Mouse (Mus musculus): ENCODE measurements around the gene Mgat1. TPM values are rescaled to one million over a fixed set of nuclear protein-coding genes. Genes with fewer than 3 reads are reported as not detected.
"Not testable (repeated sequence)": the region's sequence is repeated elsewhere in the genome, so short reads cannot be mapped to it uniquely, and the experiment has no call there.

The Mgat1 gene
- total RNA-seq, 2 experiments from 2014 or later, result 64.7 to 66.9 TPM

GRCm38 (mm10) chr11:49260598-49261312 is 16.8 kb downstream of the Mgat1 start:
- intact Hi-C loops (cut with DNase I), result no loop called here
- DNase-seq, result peak; percentile 61 to 65

DNA sequence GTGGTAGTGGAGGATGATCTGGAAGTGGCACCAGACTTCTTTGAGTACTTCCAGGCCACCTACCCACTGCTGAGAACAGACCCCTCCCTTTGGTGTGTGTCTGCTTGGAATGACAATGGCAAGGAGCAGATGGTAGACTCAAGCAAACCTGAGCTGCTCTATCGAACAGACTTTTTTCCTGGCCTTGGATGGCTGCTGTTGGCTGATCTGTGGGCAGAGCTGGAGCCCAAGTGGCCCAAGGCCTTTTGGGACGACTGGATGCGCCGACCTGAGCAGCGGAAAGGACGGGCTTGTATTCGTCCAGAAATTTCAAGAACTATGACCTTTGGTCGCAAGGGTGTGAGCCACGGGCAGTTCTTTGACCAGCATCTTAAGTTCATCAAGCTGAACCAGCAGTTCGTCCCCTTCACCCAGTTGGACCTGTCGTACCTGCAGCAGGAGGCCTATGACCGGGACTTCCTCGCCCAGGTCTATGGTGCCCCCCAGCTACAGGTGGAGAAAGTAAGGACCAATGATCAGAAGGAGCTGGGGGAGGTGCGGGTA is 17.4 kb downstream of the Mgat1 start:
- intact Hi-C loops (cut with DNase I), result no loop called here
- DNase-seq, result no peak

DNA sequence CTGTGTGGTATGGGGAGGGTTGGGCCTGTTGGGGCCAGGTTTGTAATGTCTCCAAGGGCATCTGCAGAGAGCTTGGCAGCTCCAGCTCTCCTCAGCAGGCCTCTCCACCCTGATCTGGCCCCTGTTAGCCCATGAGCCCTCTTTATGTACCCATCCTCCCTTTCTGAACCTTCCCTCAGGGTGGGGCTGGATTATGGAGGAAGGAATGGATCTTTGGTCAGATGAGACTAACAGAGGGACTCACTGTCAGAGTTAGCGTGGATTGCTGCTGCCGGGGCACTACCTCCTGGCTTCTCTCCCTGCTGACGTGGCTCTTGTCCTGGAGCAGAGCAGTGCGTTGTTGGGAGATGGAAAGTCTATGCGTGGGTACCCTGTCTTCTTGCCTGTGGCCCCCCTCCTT is 18.3 kb downstream of the Mgat1 start:
- DNase-seq, result no peak
- intact Hi-C loops (cut with DNase I), result no loop called here

DNA sequence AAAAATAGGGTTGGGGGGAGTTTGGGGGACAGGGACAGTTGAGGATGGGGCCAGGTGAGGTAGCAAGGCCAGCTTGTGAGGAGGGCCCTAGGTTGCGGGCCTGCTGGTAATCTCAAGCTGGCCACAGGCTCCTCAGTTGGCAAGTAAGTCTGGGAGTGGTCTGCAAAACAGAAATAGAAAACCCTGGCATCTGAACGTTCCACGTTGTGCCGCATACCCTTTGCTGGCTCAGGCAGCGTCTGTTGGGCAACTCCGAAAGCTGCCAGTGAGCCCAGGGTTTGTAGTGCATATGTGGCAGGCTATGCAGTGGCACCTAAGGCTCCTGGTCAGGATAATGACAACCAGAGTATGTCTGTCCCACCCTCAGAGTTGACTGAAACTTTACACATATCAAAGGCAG is 19.2 kb downstream of the Mgat1 start:
- intact Hi-C loops (cut with DNase I), result no loop called here
- no peak for DNase-seq

DNA sequence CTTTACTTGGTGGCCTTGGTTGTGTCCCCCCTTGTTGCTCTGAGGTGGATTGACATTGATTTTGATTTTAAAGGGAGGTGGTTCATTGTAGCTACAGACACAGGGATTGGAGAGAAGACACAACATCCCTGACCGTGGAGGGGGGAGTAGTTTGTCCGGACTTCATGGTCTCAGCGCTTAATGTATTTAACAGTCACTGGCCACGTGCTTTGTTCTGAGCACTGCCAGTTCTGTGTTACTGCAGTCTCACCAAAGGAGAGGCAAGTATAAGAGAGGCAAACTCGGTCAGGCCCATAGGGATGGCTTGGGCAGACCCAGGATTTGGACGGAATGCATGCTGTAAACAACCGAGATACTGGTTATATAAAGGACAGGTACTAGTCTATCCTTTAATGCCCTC is 20.1 kb downstream of the Mgat1 start:
- no peak for DNase-seq
- intact Hi-C loops (cut with DNase I), result no loop called here

GRCm38 (mm10) chr11:49264622-49265021 is 20.6 kb downstream of the Mgat1 start:
- intact Hi-C loops (cut with DNase I), result no loop called here
- no peak for DNase-seq

DNA sequence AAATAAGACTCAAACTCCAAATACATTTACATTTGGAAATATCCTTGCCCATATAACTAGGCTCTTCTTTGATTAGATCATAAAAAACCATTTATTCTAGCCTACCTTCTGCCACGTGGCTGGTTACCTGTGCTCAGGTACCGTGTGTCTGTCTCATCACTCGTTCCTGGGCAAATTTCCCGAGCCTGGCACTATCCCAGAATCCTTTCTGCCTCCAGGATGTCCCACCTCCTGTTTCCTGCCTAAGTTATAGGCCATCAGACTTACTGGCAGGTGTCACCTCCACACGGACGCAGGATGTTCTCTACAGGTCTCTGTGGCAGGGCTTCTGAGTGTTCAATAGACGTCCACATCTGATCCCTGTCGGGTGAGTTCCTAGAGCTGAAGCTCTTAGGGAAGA is 21.1 kb downstream of the Mgat1 start:
- DNase-seq, result no peak
- intact Hi-C loops (cut with DNase I), result no loop called here

- DNase-seq, result no peak
- intact Hi-C loops (cut with DNase I), result no loop called here
Observed at GRCm38 (mm10) chr11:49266671-49267070, 22.7 kb downstream of the Mgat1 start.

DNA sequence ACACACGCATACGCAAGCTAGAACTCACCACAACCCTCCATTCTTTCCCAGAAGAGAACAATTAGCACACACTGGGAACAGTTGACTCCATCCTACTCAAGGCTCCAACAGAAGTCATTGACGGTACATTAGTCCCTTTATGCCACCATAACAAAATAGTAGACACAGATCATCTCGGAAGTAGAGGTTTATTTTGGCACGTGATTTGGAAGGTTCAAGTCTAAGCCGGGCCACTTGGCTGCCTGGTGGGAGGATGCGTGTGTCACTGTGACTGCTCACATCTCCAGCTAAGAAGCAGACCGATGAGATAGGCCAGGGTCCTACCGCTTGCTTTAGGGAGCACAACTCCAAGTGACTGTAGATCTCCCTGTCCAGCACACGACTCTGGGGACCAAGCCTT is 23.3 kb downstream of the Mgat1 start:
- DNase-seq, result no peak
- intact Hi-C loops (cut with DNase I), result no loop called here

DNA sequence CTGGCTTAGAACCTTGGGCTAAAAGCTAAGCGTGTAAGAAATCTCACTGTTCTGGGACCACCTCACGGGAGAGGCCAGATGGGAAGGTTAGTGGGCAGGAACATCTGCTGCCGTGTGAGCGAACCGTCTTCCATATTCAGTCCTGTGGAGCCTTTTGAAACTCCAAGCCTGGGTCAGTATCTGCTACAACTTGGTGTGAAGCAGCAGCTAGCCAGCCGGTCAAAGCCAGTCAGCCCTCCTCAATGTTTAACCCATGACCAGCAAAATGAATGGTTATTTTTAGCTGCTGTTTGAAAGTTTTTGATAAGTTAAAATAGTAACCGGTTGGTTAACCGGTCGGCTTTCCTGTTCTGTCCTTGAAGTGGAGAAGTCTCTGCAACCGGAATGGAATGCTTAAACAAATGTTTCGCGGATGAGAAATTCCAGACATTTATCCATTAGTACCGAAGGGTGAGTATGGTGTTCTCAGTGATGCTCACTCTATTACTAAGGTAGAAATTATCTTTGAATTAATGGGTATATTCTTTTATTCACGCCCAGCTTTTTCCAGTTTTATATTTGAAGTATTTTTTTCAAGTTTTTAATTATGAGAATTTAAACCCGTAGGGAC is 24.1 kb downstream of the Mgat1 start:
- intact Hi-C loops (cut with DNase I), result no loop called here
- DNase-seq, result no peak

DNA sequence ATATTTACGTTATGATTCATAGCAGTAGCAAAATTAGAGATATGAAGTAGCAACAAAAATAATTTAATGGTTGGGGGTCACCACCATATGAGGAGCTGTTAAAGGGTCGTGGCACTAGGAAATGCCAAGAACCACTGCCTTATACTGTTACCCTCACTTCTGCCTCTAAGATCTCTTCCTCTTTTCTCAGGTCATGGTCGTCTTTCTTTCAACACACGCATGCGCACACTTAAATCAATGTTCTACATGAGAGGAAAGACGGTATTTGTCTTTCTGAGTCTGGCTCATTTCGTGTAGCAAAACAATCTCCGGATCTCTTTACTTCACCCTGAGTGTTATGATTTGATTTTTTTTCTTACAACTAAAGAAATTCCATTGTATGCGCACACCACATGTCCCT is 25.8 kb downstream of the Mgat1 start:
- intact Hi-C loops (cut with DNase I), result loop anchor here (2.0 to 5.0 kb wide), 2 partner anchors 163 to 397 kb away; partner anchors contain the start of gene Irgm1
- DNase-seq, result no peak

DNA sequence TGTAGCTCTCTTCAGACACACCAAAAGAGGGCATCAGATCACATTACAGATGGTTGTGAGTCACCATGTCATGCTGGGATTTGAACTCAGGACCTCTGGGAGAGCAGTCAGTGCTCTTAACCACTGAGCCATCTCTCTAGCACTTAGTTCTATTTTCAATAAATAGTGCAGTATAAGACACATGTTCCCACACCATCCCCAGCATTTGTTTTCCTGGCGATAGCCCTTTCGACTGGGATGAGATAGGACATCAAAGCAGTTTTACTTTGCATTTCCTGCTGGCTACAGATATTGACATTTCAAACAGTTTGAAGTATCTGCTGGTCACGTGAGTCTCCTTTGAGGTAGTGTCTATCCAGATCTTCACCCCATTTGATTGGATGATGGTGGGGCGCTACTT is 26.4 kb downstream of the Mgat1 start:
- no peak for DNase-seq
- intact Hi-C loops (cut with DNase I), result loop anchor here (2.0 to 5.0 kb wide), 2 partner anchors 164 to 398 kb away; partner anchors contain the start of gene Irgm1

DNA sequence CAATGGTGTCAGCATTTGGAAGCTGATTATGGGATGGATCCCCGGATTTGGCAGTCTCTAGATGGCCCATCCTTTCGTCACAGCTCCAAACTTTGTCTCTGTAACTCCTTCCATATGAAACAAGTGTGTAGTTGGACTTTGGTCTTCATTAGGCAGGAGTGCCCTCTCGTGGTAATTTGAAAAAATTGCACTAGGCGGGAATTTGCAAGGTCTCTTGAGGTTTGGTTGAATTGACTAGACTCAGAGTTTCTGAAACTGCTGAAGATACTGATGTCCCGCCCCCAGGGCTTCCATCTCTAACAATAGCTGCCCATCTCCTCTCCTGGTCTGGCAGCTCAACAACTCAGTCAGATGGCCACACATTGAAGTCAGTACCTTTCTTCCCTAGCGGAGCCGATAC is 27.3 kb downstream of the Mgat1 start:
- intact Hi-C loops (cut with DNase I), result loop anchor here (1.0 to 5.0 kb wide), 3 partner anchors 81 to 399 kb away; partner anchors contain the start of gene Irgm1
- peak in 1 of 2 experiments; percentile 51 for DNase-seq

DNA sequence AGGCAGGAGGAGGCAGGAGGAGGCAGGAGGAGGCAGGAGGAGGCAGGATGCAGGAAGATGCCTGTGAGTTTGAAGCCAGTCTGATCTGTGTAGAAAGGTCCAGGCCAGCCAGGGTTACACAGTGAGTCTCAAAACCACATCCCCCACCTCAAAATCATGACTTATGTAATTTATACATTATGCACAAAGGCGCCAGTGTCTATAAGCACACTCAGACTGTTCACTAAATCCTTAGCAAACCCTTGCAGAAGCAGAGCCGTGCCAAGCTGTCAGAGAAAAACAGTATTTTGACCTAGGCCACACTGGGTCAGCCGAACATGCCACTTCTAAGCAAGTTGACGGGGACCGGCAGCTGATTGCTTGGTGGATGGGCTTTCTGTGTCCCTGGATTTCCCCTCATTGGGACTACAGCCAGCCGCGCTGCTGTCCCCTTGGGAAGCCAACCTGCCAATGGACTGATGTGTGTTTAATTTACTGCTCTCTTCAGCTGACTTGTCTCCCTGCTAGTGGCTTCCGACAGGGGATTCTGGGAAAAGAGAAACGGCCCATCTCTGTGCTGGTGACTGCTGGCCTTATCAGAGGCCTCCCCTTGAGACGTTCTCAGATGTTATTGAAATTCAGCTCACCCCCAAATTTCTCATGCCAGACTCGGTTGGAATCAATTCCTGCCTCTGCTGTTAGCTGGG is 30.0 kb downstream of the Mgat1 start:
- intact Hi-C loops (cut with DNase I), result loop anchor here (5.0 kb wide), 1 partner anchor 402 kb away; the partner anchor contains the start of gene Irgm1

DNA sequence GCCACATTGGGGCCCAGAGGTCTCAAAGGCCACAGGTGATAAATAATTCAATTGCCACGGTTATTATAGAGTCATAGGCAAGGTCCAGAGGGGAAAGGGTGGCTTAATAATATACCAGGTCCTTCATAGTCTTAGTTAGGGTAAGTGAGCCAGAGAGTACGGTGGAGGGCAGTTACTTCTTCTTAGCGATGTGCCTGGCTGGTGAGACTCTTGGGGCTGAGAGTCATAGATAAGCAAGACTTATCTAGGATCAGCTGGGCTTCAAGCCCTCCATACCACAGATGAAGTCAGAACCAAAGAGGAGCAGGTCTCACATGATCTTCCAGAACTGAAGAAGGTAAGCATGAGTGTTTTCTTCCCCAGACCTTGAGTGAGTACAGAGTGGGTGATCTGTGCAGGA is 34.2 kb downstream of the Mgat1 start, which contains the start of gene Olfr1393:
Gene Olfr1393, plus strand, starts transcription at position 83 of the 400 bp plus-strand sequence.
- intact Hi-C loops (cut with DNase I), result no loop called here
- no peak for DNase-seq

More for the DNA sequence above, 30.0 kb downstream of the Mgat1 start:
- no peak for DNase-seq

DNA sequence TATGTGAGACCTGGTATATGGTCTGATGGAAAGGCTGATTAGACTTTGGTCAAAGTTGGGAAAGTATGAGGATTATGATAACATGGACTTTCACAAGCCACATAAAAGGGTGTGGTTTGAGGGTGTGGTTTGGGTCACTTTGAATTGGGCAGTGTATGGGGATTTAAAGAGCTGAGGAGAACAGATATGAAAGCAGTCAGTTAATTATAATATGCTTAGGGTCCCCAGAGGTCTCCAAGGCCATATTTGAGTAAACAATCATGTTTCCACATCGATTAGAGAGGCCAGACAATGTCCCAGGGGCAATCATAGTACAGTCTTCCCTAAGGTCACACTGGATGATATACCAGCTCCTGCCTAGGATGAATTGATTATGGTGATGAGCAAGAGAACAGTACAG is 41.0 kb downstream of the Mgat1 start, which contains the start of gene Olfr1392:
Gene Olfr1392, plus strand, starts transcription at position 301 of the 400 bp plus-strand sequence.
- intact Hi-C loops (cut with DNase I); DNase-seq: not testable (repeated sequence)

GRCm38 (mm10) chr11:49287251-49287650 is 43.3 kb downstream of the Mgat1 start:
- no peak for DNase-seq
- intact Hi-C loops (cut with DNase I), result no loop called here

- intact Hi-C loops (cut with DNase I), result no loop called here
- DNase-seq, result no peak
Observed at GRCm38 (mm10) chr11:49292777-49293176, 48.8 kb downstream of the Mgat1 start.

DNA sequence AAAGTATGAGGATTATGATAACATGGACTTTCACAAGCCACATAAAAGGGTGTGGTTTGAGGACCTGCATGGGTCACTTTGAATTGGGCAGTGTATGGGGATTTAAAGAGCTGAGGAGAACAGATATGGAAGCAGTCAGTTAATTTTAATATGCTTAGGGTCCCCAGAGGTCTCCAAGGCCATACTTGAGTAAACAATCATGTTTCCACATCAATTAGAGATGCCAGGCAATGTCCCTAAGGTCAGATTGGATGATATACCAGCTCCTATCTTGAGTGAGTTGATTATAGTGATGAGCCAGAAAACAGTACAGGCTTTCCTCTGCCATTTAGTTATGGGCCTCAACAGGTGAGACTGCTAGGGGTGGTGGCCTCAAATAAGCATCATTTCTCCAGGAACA is 60.5 kb downstream of the Mgat1 start, which contains the start of gene Olfr10:
Gene Olfr10, plus strand, starts transcription at position 301 of the 400 bp plus-strand sequence.
- DNase-seq, result no peak
- intact Hi-C loops (cut with DNase I), result no loop called here

- intact Hi-C loops (cut with DNase I); DNase-seq: not testable (repeated sequence)
Observed at GRCm38 (mm10) chr11:49308547-49308946, 64.6 kb downstream of the Mgat1 start.
